Mouse (Mus musculus): ENCODE measurements at regions not wholly inside any gene's neighbourhood (a gene's known extent, or its start where the extent isn't known, plus 50 kb on each side); places are given as distances from the start of the nearest gene placed in this dataset.

DNA sequence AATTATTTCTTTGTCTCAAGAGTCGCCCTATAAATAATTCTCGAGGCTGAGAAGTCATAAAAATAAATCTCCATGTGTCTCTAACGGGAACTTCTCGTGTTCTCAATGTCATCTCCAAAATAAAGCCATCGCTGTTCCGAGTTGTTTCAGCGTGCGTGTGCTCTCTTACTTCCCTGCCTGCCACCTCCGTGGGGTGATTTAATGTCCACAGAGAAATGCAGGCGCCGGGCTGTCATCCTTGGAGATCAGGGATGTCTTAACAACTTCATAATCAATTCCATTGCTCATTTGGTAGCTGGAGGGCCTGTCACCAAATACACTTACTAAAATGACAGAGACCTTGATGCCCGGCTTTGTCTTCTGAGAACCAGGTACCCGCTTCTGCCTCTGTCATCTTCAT, 161.8 kb downstream of the Pmp22 start:
- no peak for DNase-seq (ENCODE audit: low spot score)

DNA sequence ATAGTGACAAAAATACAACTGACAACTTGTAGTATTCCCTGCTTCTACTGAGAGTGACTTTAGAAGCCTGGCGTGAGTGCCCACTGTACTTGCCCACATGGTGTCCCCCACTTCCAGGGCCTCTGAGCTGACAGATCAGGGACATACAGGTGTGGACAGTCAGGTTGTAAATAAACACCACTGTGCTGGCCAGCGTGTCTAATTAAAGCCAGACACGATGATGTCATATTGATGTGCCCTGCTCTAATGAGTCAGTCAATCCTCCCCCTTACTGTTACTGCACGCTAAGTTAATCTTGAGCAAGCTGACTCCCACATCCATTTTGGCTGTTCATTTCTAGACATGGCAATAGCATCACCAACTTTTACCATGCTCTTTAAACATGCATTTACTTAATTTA, 164.7 kb downstream of the Pmp22 start:
- DNase-seq (ENCODE audit: low spot score): no peak

- DNase-seq (ENCODE audit: low spot score): no peak
Measured at GRCm38 (mm10) chr11:63294476-63294875, 165.7 kb downstream of the Pmp22 start.

DNA sequence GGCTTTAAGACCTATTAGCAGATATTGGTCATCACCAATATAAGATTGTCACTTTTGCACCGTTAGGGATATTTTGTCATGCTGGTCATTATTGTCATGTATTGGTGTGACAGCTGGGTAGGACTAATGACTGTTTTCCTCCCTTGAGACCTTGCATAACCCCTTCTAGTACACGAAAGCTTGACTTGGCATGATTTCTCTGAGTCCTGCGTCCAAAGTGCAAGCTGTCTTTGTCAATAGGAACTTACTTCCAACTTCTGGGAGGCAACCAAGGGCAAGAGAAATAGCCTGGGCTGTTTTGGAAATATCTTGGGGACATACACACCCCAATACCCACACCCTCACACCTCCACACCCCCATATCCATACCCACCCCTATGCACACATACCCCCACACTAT, 167.7 kb downstream of the Pmp22 start:
- DNase-seq (ENCODE audit: low spot score): no peak

GRCm38 (mm10) chr11:63299712-63300581, 171.2 kb downstream of the Pmp22 start:
- no peak for DNase-seq (ENCODE audit: low spot score)

DNA sequence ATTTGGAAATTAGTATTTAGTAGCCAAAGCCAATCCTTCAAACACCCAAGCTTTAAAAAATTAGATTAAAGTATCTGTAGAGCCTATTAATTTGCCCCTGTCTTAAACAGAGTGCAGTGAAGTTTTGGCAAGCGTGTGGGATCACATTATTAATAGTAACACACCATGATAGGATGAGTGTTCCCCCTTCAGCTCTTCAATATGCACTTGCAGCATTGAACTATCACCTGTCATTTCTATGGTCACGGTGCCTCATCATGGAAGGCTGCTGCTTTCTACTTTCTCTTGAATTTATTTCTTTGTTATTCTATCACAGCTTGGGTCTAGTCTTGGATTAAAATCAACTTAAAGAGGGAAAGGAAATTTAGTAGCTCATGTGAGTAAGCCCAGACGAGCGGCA, 196.4 kb downstream of the Pmp22 start:
- no peak for DNase-seq (ENCODE audit: low spot score)

DNA sequence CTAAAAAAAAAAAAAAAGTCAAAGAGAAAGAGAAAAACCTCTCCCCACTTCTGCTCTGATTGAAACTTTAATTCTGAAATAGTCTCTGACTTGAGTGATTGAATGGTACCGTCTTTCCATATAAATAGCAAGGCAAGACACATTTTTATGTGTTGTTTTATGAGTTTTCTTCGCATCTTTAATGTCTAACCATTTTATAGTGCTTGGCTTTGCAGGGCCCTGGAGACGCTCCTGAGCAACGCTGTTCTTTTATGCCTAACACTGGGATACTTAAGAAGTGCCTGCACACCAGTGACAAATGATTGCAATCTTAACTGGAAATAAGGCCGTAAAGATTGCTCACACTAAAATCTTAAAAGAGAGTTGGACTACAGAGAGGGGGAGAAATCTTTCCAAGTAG, 198.1 kb downstream of the Pmp22 start:
- DNase-seq (ENCODE audit: low spot score): no peak

GRCm38 (mm10) chr11:63337503-63337902, 208.7 kb downstream of the Pmp22 start:
- no peak for DNase-seq (ENCODE audit: low spot score)

- DNase-seq (ENCODE audit: low spot score): no peak
Measured at GRCm38 (mm10) chr11:63338277-63338676, 209.5 kb downstream of the Pmp22 start.

- DNase-seq (ENCODE audit: low spot score): no peak
Measured at GRCm38 (mm10) chr11:63345653-63346052, 216.9 kb downstream of the Pmp22 start.

GRCm38 (mm10) chr11:63350123-63350696, 221.4 kb downstream of the Pmp22 start:
- DNase-seq (ENCODE audit: low spot score): no peak

DNA sequence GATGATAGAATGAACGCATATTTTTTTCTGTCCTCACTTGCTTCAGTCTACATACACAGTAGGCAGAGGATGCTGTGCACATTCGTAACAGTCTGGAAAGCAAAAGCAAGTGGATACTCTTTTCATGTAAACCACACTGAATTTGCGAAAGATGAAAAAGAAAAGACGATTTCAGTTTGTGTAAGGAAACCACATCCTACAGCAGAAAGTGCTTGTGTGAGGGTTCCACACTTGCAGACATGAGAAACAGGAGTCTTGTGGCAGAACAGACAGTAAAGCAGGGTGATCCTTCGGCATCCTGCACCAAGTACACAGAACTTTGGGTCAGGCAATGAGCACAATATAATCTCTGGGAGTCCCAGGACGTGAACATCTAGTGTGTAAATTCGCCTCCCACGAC, 223.2 kb downstream of the Pmp22 start:
- no peak for DNase-seq (ENCODE audit: low spot score)

GRCm38 (mm10) chr11:63352990-63353389, 224.2 kb downstream of the Pmp22 start:
- DNase-seq (ENCODE audit: low spot score): no peak

GRCm38 (mm10) chr11:63353671-63354070, 224.9 kb downstream of the Pmp22 start:
- no peak for DNase-seq (ENCODE audit: low spot score)

DNA sequence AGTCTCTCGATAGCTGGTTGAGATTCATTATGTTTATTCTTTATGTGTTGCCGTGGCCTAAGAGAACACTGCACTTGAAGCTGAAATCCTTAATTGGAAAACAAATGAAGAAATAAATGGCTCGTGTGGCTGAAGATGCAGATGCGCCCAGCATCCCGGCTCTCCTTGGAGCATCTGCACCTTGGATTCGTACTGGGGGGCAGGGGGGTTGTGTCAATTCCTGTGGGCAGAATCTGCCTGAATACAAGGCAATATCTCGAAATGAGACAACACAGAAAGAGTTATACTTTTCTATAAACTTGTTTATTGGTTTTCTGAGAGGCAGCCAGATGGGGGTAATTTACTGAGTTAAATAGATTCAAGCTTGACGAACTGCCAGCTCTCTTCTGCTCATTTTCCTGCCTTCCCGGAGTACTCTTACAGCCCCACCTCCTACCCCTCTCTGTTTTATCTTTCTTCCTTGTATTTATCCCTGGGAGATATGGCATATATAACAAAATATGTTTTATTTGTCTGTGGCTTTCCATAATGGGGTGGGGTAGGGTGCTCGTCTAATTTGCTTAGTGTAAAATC, 229.1 kb downstream of the Pmp22 start:
- DNase-seq (ENCODE audit: low spot score): no peak

DNA sequence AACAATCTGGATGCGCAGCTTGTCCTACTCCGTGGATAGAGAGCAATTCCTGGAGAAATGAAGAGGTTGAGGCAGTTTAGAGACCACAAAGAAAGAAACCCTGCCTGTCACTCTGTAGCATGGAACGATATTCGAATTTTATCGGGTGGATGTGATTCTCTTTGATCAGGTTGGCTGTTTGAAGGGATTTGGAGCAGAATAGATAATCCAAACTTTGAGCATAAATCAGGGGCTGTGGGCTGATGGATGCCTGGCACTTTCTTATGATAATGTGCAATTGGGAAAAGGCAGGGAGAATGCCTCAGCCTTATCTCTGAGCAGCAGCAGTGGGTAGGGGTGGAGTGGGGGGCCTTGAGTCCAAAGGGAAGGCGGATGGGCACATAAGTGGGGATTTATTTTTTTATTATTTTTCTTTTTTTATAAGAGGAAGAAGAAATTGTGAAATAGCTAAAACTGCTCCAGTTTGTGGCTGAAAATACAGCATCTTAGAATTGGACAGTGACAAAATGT, 239.0 kb downstream of the Pmp22 start:
- DNase-seq (ENCODE audit: low spot score): no peak

GRCm38 (mm10) chr11:63369475-63369874, 240.7 kb downstream of the Pmp22 start:
- no peak for DNase-seq (ENCODE audit: low spot score)

- DNase-seq (ENCODE audit: low spot score): no peak
Measured at GRCm38 (mm10) chr11:63376311-63376710, 247.5 kb downstream of the Pmp22 start.

DNA sequence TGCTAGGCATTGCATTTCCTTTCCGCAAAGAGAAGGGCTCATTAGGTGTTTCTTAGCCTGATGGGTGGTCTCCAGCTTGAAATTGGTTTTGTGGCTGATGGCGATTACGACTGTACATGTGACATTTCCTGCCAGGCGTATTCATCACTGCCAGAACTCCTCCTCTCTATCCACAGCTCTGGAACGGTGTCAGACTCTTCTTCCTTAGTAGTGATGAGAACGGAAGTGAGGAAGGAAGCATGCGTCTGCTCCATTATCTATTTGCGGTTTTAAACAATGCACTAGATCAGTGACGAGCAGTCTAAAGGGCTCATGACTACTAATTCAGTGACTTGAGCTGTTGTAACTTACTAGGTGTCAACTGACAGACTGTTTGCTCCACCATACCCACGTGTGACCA, 248.2 kb downstream of the Pmp22 start:
- DNase-seq (ENCODE audit: low spot score): no peak

- no peak for DNase-seq (ENCODE audit: low spot score)
Measured at GRCm38 (mm10) chr11:63388247-63388646, 259.5 kb downstream of the Pmp22 start.

- DNase-seq (ENCODE audit: low spot score): no peak
Measured at GRCm38 (mm10) chr11:63391478-63391877, 262.7 kb downstream of the Pmp22 start.

- DNase-seq (ENCODE audit: low spot score): no peak
Measured at GRCm38 (mm10) chr11:63392378-63392777, 263.6 kb downstream of the Pmp22 start.

DNA sequence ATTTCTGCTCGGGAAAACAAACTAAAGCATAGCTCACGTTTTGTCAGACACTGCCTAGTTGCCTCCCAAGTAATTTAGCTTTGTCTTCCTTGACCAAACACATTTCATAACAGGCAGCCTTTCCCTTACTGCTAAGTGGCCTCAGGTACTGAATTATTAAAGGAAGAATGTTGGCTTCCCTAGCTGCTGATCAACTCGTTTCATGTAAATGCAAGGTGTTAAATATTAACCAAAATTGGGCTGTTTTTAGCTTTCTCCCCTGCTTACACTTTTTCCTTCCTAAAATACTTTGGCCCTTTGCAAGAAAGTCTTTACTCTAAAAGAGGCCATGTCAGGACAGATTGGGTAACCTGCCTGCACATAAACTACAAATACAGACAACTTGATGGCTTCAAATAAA, 265.4 kb downstream of the Pmp22 start:
- DNase-seq (ENCODE audit: low spot score): no peak

All from testis, postnatal 10 days (tissue).